Mouse (Mus musculus) heart, adult 2 months (tissue): Measurements from ENCODE around the gene Kri1. TPM values are rescaled to one million over a fixed set of nuclear protein-coding genes. Genes with fewer than 3 reads are reported as not detected.

Source experiments
- DNase-seq, 2 experiments: peaks; one replicate each; pipeline ENCODE4 v3.0.0; 2021
- H3K27ac ChIP-seq: fragments of 200-600 bp; 2 replicates; pipeline ENCODE4 v1.8.1; 2022
- H3K27me3 ChIP-seq: fragments of 200-500 bp; 2 replicates; pipeline ENCODE4 v1.6.1; 2012; ENCODE audit warnings: mild to moderate bottlenecking, low read length, inconsistent platforms, mixed read lengths; ENCODE audit not compliant: control insufficient read depth, insufficient read depth
- H3K36me3 ChIP-seq: fragments of 200-500 bp; 2 replicates; pipeline ENCODE4 v1.6.1; 2012; ENCODE audit warnings: low read length, inconsistent platforms; ENCODE audit not compliant: control insufficient read depth, insufficient read depth
- H3K4me1 ChIP-seq: fragments of 200-500 bp; 2 replicates; pipeline ENCODE4 v1.6.1; 2011; ENCODE audit warnings: low read length; ENCODE audit not compliant: control insufficient read depth, insufficient read depth
- H3K4me3 ChIP-seq: fragments of 200-600 bp; 2 replicates; pipeline ENCODE4 v1.8.1; 2022
- H3K79me2 ChIP-seq: fragments of 200-500 bp; replicated peaks from 2 replicates; pipeline ENCODE4 v1.6.1; 2012; ENCODE audit warnings: mild to moderate bottlenecking, inconsistent platforms, low read length, moderate library complexity, mixed read lengths; ENCODE audit not compliant: control insufficient read depth, insufficient read depth
- H3K9ac ChIP-seq: fragments of 200-500 bp; 2 replicates; pipeline ENCODE4 v1.6.1; 2012; ENCODE audit warnings: low read depth, mild to moderate bottlenecking, control low read depth, inconsistent platforms, low read length, mixed read lengths
- CTCF ChIP-seq: fragments of 200-600 bp; IDR thresholded peaks from 2 replicates; pipeline ENCODE4 v1.8.1; 2022; ENCODE audit warnings: antibody characterized with exemption, mild to moderate bottlenecking, moderate library complexity
- EP300 ChIP-seq: fragments of 200-500 bp; IDR thresholded peaks from 2 replicates; pipeline ENCODE4 v1.6.1; 2011; ENCODE audit warnings: low read depth, low read length, control low read depth; ENCODE audit not compliant: insufficient read depth
- POLR2A ChIP-seq: fragments of 200-500 bp; IDR thresholded peaks from 2 replicates; pipeline ENCODE4 v1.6.1; 2011; ENCODE audit warnings: mild to moderate bottlenecking, low read depth, low read length, control low read depth; ENCODE audit not compliant: insufficient read depth
- WGBS: fragments of 180-500 bp; shearing (Covaris S2); methylation state at CpG from one replicate; pipeline ENCODE4 v1.1.7; 2018; 5-methylcytosine and 5-hydroxymethylcytosine counted together
- intact Hi-C: fragments of 180-260 bp; cut with DNase I; formaldehyde crosslinking; loops from one replicate; pipeline ENCODE4 v1.15.1; 2025
- polyA plus RNA-seq: library from polyadenylated mRNA; depleted of rRNA; stranded (reverse); fragments of >200 nt; gene quantifications from 2 replicates; pipeline ENCODE4 v1.2.3, GENCODE M21; 2012
- total RNA-seq, 2 experiments: library from RNA; stranded (reverse); gene quantifications; 2 replicates each; pipeline ENCODE4 v1.2.3; 2021

Kri1 gene
- total and polyA plus RNA-seq, 3 experiments: 12.8 to 16.8 (median 16.3) TPM

DNA sequence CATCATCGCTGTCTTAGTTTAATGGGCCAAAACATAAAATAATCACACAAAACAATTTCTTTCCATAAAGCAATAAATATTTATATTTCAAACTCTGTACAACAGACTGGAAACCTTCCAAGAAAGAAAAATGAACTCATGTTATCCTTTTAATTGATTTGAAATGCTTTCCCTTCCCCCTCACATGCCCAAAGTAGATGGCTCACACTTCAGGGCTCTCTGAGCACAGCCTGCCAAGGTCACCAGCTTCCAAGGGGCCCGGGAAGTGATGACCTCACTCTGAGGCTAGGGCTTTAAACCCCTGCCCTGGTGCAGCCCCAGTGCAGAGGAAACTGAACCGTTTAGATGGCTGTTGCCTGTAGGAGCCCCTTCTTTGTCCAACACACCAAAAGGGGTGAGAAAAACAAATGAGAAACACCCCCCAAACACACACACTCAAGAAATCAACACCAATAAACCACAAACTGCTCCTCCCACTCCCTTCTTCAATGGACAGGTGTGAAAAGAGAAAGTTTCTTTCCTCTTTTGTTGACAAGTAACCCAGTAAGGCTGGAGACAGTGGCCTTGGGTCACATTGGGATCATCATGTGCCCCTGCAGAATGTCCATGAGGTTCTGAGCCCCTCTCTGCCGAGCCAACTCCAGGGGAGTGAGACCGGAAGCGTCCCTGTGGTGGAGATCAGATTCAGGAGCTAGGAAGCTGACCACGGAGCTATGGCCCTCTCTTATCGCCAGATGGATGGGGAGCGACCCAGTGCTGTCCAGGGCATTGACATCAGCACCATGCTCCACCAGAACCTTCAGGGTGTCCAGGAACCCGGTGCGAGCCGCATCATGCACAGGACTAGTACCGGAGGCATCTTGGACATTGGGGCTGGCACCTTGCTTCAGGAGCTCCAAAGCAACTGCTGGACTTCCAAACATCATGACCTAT is 901 bp upstream of the Kri1 start:
- DNase-seq: peak in 1 of 2 experiments; percentile 29
- Histone ChIP-seq H3K36me3 (peaks cover 4% of the 10 kb centered on the region), H3K9ac (peak overlapping the region; percentile 71), H3K27me3 (no peaks in the 10 kb centered on the region), H3K4me1 (peaks cover 5% of the 10 kb centered on the region), H3K79me2 (no peaks in the 10 kb centered on the region), H3K27ac (peak overlapping the region; percentile 89), H3K4me3 (peak overlapping the region; percentile 99)
- no peak for TF ChIP-seq POLR2A
- no peak for TF ChIP-seq EP300
- no peak for TF ChIP-seq CTCF
- WGBS: 62% methylated on average over 13 of the region's 13 CpGs
- intact Hi-C loops: loop anchor here (2.0 to 10.0 kb wide), 2 partner anchors 50 to 394 kb away; partner anchors contain the start of genes Eif3g and Keap1

DNA sequence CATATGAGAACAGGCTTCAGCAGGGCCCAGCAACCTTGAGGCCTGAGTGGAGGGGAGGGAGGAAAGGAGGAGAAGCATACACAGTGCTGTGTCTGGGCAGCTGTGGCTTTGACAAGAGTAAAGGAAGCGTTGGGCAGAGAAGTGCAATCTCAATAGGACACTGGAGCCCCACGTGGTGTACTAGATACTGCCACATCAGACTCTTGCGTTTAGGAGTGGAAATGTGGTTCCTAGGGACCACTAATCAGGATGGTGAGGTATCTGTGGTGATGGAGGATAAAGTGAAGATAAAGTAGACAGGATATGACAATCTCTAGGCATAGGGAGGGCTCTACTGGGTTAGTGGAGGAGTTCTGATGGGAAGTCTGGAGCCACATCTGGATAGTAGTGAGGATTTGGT is 1.0 kb downstream of the Kri1 start:
- H3K79me2 ChIP-seq: no peaks in the 10 kb centered on the region
- TF ChIP-seq CTCF (no peak), EP300 (no peak), POLR2A (no peak)
- H3K9ac ChIP-seq: no peak overlapping the region
- peaks cover 5% of the 10 kb centered on the region for H3K4me1 ChIP-seq
- no peak overlapping the region; the same call in 1 of the 2 replicates for H3K4me3 ChIP-seq
- intact Hi-C loops: loop anchor here (1.0 to 10.0 kb wide), 2 partner anchors 21 to 392 kb away; partner anchors contain the start of genes Atg4d and Eif3g
- WGBS: 23% methylated on average over 3 of the region's 3 CpGs
- H3K36me3 ChIP-seq: peaks cover 4% of the 10 kb centered on the region
- H3K27ac ChIP-seq: no peak overlapping the region
- H3K27me3 ChIP-seq: no peaks in the 10 kb centered on the region
- DNase-seq: no peak

DNA sequence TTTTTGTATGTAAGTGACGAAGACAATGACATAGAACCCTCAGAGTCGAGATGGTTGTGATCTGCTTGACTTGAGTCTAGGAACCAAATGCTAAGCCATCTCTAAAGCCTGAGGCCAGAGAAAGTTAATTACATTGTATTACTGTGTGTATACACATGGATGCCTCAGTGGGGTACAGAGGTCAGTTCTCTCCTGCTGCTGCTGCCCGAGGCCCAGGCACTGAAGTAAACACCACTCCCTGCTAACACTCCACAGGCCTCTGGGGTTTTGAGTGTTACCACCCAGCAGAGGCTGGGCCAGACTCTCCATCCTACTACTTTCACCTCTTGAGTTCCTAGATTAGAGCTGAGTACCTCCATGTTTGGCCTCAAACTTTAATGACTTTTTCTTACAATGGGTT is 3.8 kb downstream of the Kri1 start:
- H3K9ac ChIP-seq: no peak overlapping the region
- intact Hi-C loops: loop anchor here (10.0 kb wide), 1 partner anchor 389 kb away; the partner anchor contains the start of gene Eif3g
- H3K4me1 ChIP-seq: peaks cover 5% of the 10 kb centered on the region
- H3K4me3 ChIP-seq: no peak overlapping the region
- no peaks in the 10 kb centered on the region for H3K27me3 ChIP-seq
- 89% methylated on average over 3 of the region's 3 CpGs for WGBS
- no peak for DNase-seq
- H3K36me3 ChIP-seq: peaks cover 4% of the 10 kb centered on the region
- TF ChIP-seq CTCF: no peak
- no peak for TF ChIP-seq EP300
- TF ChIP-seq POLR2A: no peak
- no peak overlapping the region for H3K27ac ChIP-seq
- no peaks in the 10 kb centered on the region for H3K79me2 ChIP-seq

DNA sequence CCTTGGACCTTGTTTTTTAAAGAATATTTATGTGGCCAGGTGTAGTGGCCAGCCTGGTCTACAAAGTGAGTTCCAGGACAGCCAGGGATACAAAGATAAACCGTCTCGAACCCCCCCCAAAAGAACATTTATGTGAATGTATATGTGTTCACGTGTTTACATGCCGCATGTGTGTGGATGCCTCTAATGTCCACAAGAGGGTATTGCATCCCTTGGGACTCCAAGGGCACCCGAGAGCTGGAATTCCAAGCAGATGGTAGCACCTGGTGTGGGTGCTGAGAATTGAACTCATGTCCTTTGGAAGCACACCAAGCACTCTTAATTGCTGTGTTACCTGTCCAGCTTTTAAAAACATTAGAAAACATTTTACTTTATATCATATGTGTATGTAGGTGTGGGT is 4.2 kb downstream of the Kri1 start:
- Histone ChIP-seq H3K4me3 (no peak overlapping the region), H3K27me3 (no peaks in the 10 kb centered on the region), H3K4me1 (peaks cover 5% of the 10 kb centered on the region), H3K36me3 (peaks cover 2% of the 10 kb centered on the region), H3K9ac (no peak overlapping the region), H3K27ac (no peak overlapping the region), H3K79me2 (no peaks in the 10 kb centered on the region)
- intact Hi-C loops: loop anchor here (10.0 kb wide), 1 partner anchor 389 kb away; the partner anchor contains the start of gene Eif3g
- no peak for DNase-seq
- no peak for TF ChIP-seq POLR2A
- no peak for TF ChIP-seq EP300
- TF ChIP-seq CTCF: 0 out of 2 replicates have a peak, but pooled peaks have one; percentile 13
- 89% methylated on average over 5 of the region's 5 CpGs for WGBS

DNA sequence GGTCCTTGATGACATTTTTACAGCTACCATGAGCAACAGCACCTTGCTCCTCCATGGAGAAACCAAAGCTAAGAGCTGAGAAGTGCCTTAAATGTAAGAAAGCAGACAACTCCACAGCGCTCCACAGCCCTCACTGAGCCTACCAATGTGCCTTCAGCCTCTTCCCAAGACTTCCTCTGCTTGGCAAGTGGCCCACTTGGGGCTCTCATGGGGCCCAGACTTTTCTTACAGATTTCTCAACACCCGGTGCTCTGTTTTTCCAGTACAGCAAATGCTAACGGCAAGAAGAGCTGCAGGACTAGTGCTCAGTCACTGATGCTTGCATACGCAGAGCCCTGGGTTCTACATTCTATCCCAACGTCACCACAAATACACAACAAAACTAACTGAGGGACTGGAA is 10.0 kb downstream of the Kri1 start:
- H3K4me1 ChIP-seq: peaks cover 2% of the 10 kb centered on the region; the same call in 1 of the 2 replicates
- no peak overlapping the region for H3K9ac ChIP-seq
- no peak overlapping the region for H3K27ac ChIP-seq
- no peaks in the 10 kb centered on the region for H3K79me2 ChIP-seq
- TF ChIP-seq EP300 (no peak), POLR2A (no peak), CTCF (no peak)
- intact Hi-C loops: no loop called here
- H3K4me3 ChIP-seq: no peak overlapping the region
- H3K27me3 ChIP-seq: no peaks in the 10 kb centered on the region
- WGBS: 81% methylated on average over 5 of the region's 5 CpGs
- no peaks in the 10 kb centered on the region; the same call in 1 of the 2 replicates for H3K36me3 ChIP-seq
- DNase-seq: peak in 1 of 2 experiments; percentile 32

DNA sequence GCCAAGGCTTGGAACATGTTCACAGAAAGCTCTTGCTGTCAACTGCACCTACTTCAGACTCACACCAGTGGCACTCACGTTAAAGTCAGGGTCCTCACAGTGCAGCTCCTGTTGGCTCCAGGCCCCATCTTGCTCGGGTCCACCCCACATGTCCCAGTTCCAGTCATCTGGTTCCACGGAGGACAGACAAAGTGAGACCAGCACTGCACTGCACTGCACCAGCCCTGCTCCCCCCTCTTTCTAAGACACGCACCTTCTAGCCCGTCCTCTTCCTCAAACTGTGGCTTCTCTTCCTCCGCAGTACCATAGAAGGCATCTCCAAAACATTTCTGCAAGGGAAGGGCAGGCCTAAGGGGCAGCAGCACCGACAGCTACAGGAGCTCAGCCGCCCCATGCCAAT is 11.5 kb downstream of the Kri1 start:
- TF ChIP-seq POLR2A: 0 out of 2 replicates have a peak, but pooled peaks have one; percentile 9
- TF ChIP-seq CTCF: no peak
- H3K9ac ChIP-seq: no peak overlapping the region
- 74% methylated on average over 8 of the region's 8 CpGs for WGBS
- no peaks in the 10 kb centered on the region for H3K27me3 ChIP-seq
- peaks cover 2% of the 10 kb centered on the region; the same call in 1 of the 2 replicates for H3K4me1 ChIP-seq
- no peak overlapping the region for H3K27ac ChIP-seq
- H3K36me3 ChIP-seq: no peaks in the 10 kb centered on the region; the same call in 1 of the 2 replicates
- no peak for DNase-seq
- H3K4me3 ChIP-seq: no peak overlapping the region
- intact Hi-C loops: no loop called here
- no peaks in the 10 kb centered on the region for H3K79me2 ChIP-seq
